Mouse (Mus musculus) left cerebral cortex, adult 2 months (tissue): Measurements from ENCODE around the gene Pitpnm3. TPM values are rescaled to one million over a fixed set of nuclear protein-coding genes. Genes with fewer than 3 reads are reported as not detected.

Source experiments
- DNase-seq, 2 experiments: peaks; one replicate each; pipeline ENCODE4 v3.0.0; 2021 to 2022; ENCODE audit warnings: low spot score in 2 of 2, mixed read lengths in 1 of 2; ENCODE audit errors: extremely low spot score in 1 of 2
- H3K27ac ChIP-seq: fragments of 200-600 bp; 2 replicates; pipeline ENCODE4 v1.8.1; 2022
- H3K4me3 ChIP-seq: fragments of 200-600 bp; 2 replicates; pipeline ENCODE4 v1.8.1; 2022
- CTCF ChIP-seq: fragments of 200-600 bp; IDR thresholded peaks from 2 replicates; pipeline ENCODE4 v1.8.1; 2022; ENCODE audit warnings: antibody characterized with exemption, mild to moderate bottlenecking, moderate library complexity
- intact Hi-C: fragments of 180-260 bp; cut with DNase I; formaldehyde crosslinking; loops from one replicate; pipeline ENCODE4 v1.15.1; 2025
- total RNA-seq, 2 experiments: library from RNA; stranded (reverse); gene quantifications; 2 replicates each; pipeline ENCODE4 v1.2.3; 2021

Gene Pitpnm3
- total RNA-seq, 2 experiments from 2014 or later = 88.9 to 92.4 TPM

DNA sequence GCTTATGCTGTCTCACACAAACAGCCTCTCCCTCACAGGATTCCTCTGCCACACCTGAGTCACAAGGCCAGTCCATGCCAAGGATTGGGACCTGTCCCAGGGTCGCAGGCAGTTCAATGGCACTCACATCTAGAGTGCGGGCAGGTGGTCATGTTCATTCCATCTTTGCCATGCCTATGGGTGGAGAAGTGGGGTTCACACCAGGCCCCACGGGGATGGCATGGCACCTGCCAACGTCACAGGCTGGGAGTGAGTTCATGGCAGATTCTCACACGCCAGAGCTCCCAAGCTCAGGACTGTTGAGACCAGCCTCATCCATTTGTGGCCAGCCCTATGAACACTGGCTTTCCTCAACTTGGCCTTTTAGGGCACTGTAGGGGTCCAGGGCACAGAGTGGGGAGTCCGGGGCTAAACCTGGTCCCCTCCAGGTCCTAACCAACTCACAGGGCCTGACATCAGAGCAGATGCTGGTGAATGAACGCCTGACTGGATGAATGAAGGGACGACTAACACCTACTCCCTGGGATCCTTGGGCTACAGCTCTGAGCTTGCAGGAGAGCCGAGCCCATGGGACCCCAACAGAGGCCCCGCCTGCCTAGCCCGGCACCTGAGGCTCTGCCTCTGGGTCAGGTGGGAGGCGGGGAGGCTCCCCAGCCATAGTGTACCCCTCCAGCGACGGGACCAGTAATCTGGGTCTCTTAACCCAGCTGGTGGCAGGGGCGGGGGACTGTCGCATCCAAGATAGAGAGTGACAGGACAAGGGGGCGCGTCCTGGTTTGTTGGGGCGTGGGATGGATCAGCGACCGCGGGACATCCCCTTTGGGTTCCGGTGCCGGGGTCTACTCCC, 819 bp downstream of the Pitpnm3 start:
- Histone ChIP-seq H3K4me3 (peak overlapping the region; percentile 81), H3K27ac (peak overlapping the region; percentile 94)
- DNase-seq = peak in 1 of 2 experiments; percentile 39
- no peak for TF ChIP-seq CTCF
- intact Hi-C loops = loop anchor here (5.0 kb wide), 2 partner anchors 47 to 82 kb away; no protein-coding TSS in a partner anchor

DNA sequence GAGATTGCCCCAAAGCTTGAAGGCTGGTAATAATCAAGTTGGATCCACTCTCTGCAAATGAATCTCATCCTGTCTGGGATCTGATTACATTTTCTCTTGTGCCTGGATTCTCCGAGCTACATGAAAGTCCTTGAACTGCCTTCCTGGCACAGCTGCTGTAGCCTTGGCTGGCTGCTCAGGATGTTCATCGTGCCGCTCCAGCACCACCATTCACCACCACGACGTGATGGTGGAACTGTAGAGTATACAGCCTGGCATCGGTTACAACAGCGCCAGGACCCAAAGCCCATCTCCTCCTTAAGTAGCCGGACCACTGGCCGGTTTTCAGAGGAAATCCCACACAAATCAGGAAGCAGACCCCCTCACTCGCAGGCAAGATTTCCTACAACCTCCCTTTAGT, 2.5 kb downstream of the Pitpnm3 start:
- no peak for DNase-seq
- peak overlapping the region; percentile 94 for H3K27ac ChIP-seq
- H3K4me3 ChIP-seq = no peak overlapping the region
- intact Hi-C loops = loop anchor here (5.0 kb wide), 2 partner anchors 46 to 81 kb away; no protein-coding TSS in a partner anchor
- no peak for TF ChIP-seq CTCF

DNA sequence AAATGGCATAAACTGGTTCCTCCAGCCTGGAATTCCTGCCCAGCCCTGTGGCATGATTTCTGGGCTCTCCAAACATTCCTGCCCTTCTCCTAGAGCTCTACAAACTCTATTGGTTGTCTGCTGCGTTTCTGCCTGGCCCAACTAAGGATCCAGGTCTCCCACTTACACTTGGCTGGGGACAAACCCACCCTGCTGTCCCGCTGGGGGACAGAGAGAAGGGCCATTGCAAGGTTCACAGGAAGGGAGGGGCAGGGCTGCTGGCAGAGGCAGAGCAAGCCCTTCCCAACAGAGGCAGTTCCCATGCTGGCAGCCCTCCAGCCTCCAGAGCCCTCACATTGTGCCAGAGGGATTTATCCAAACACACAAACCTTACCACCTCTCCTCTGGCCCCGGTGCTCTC, 3.3 kb downstream of the Pitpnm3 start:
- no peak for DNase-seq
- Histone ChIP-seq H3K4me3 (no peak overlapping the region), H3K27ac (peak overlapping the region; percentile 94)
- no peak for TF ChIP-seq CTCF
- intact Hi-C loops = loop anchor here (5.0 kb wide), 2 partner anchors 45 to 80 kb away; no protein-coding TSS in a partner anchor

DNA sequence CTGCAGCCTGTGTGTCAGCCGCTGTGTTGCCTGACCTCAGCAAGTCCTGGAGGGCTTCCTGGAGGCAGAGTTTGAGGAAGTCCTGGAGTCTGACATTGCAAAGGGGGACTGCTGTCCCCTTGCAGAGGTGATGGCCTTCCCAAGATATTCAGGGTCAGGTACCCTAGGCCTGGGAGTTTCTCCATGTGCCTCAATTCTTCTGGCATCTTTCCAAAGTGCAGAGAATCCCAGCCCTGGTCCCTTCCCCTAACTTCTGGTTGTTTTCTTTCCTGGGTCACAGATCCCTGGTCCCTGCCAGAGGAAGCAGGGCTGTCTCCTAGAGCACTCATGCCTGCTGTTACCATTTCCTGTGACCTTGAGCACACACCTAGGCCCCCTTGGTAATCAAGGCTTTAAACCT, 3.9 kb downstream of the Pitpnm3 start:
- no peak for TF ChIP-seq CTCF
- intact Hi-C loops = loop anchor here (5.0 kb wide), 2 partner anchors 44 to 79 kb away; no protein-coding TSS in a partner anchor
- no peak for DNase-seq
- Histone ChIP-seq H3K4me3 (no peak overlapping the region), H3K27ac (peak overlapping the region; percentile 94)

DNA sequence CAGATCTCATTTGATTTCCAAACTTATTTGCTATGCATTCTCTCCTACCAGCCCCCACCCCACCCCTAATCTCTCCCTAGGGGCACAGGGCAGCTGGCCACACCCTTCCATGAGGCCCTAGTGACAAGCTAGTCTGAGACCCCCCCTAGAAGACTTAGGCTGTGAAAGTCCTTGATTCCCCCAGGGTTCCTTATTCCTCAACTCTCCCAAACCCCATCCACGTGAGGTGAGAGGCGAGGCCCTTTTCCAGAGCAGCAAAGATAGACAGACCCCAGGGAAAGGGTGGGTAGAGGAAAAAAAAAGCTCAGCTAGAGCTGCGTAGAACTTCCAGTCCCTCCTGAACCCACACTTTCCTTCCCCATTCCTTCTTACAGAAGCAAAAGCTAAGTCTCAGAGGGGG, 4.7 kb downstream of the Pitpnm3 start:
- intact Hi-C loops = loop anchor here (5.0 kb wide), 2 partner anchors 44 to 79 kb away; no protein-coding TSS in a partner anchor
- no peak for DNase-seq
- no peak for TF ChIP-seq CTCF
- H3K27ac ChIP-seq = peak overlapping the region; percentile 80
- H3K4me3 ChIP-seq = no peak overlapping the region

DNA sequence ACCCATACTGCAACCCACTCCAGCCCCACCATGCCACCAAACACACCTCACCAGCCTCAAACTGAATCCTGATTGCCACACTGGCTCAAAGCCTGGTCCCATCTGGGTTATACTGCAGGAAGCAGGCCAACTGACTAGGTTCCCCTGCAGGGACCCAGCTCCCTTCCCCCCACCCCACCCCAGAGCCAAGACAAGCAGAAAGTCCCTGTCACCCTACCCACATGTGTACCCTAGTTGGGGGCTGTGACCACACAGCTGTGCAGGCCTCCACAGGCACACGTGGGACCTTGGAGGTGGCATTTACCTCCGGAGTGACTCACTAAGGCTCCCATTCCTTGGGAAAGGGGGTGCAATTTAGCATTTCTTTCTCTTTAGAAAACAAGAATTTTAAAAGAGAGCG, 5.1 kb downstream of the Pitpnm3 start:
- Histone ChIP-seq H3K27ac (peak overlapping the region; percentile 80), H3K4me3 (peak overlapping the region; percentile 28)
- DNase-seq = peak; percentile 31 to 40
- intact Hi-C loops = loop anchor here (5.0 kb wide), 2 partner anchors 43 to 78 kb away; no protein-coding TSS in a partner anchor
- no peak for TF ChIP-seq CTCF

DNA sequence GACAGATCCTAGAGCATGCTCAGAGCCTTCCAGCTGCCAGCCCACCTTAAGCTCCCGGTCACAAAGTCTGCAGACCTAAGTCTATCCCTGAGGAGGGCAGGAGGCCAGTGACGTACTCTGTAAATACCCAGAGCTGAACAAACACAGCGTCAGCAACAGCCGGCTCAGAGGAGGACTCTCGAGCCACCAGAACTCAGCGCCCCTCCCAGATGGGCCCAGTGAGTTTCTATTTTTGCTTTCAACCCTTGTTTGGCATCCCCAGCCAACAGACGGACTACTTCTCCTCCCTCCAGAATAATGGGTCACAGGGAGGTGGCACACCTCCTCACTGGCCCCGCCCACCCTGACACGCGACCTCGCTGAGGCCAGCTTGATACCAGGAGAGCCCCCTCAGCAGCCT, 5.6 kb downstream of the Pitpnm3 start:
- Histone ChIP-seq H3K27ac (peak overlapping the region; percentile 80), H3K4me3 (peak overlapping the region; percentile 28)
- no peak for TF ChIP-seq CTCF
- intact Hi-C loops = loop anchor here (5.0 kb wide), 2 partner anchors 43 to 78 kb away; no protein-coding TSS in a partner anchor
- peak in 1 of 2 experiments; percentile 52 for DNase-seq

DNA sequence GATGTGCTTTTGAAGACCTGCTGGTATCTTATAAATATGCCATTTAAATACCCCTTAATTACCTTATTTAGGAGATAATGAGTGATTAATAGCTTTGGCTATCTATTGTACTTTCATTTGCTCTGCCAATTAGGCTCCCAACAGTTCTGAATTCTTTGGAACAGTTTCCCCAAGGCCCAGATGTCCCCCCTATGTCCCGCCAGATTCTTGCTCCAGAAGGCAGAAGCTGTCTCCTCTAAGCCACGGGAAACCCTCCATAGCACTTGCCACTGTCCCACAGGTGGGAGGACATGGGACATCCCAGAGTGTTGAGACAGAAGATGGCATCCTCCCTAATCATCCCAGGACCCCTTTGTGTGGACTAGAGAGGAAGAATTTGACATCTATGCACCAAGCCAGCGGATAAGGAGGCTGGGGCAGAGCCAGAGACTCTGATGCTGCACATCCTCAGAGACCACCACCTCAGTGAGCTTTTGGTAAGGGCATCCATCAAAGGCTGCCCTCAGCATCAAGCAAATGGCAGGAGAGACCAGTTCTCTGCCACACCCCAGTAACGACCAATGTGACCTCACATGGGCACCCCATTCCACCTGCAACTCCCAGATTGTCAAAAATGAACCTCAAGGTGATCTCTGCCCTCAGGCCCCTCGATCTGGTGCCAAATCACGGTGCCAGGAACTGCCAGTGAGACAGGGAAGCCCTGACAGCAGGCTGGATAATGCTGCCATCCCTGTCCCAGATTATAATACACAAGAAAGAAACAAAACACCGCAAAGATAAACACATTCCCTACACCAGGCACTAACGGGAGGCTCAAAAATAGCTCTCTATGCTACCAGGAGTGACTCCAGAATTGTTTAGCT, 6.3 kb downstream of the Pitpnm3 start:
- peak overlapping the region; percentile 28 for H3K4me3 ChIP-seq
- no peak for DNase-seq
- H3K27ac ChIP-seq = peak overlapping the region; percentile 80
- intact Hi-C loops = no loop called here
- no peak for TF ChIP-seq CTCF

DNA sequence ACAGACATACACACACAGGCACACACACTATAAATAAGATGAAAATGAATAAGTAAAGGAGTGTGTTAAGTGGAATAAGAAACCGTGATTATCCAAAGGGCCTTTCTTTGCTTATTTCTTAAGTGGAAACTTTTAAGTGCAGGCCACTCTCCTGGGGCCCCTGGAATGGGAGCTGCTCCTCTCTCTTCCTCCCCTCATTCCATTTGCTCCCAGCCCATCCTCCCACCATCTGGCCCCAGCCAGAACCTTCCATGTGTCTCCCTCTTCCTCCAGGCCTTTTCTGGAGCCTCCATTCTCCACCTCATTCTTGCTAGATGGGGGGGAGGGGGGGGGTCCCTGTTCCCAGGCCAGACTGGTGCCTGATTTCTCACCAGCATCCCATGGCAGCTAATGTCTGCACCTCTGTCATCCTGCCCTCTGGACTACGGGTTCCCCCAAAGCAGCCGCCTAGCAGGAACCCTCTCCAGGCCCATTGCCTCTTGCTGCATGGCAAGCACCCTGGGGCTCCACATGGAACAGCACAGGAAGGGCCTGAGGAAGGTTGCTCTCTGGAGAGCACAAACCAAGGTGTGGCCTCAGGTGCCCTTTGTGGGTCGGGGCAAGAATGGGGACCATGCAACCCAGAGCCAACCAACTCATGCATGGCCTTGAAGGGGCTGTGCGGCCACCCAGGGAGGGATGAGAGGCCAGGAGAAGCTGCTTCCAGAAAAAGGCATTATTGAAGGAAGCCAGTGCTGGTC, 8.0 kb downstream of the Pitpnm3 start:
- intact Hi-C loops = no loop called here
- DNase-seq = no peak
- TF ChIP-seq CTCF = no peak

DNA sequence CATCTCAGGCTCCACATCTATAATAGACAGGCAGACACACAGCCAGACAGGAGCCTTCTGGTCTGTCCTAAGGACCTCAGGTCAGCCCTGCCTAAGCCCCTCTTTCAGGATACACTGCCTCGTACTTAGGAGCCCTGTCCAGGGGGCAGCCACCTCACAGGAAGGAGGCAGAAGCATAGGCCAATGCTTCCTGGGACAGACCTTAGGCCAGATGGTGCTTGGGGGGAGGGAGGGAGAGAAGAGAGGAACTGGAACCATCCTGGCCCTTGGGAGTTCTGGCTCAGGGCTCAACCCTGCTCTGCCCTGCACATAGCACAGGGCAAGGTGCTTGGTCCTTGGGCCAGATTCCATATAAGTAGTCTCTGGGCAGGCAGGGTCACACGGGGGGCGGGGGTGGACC, 9.8 kb downstream of the Pitpnm3 start:
- intact Hi-C loops = no loop called here
- no peak overlapping the region for H3K27ac ChIP-seq
- no peak overlapping the region for H3K4me3 ChIP-seq
- no peak for DNase-seq
- TF ChIP-seq CTCF = no peak

More for the DNA sequence above, 8.0 kb downstream of the Pitpnm3 start:
- no peak overlapping the region for H3K4me3 ChIP-seq
- H3K27ac ChIP-seq = peak overlapping the region; percentile 40; the same call in 1 of the 2 replicates

DNA sequence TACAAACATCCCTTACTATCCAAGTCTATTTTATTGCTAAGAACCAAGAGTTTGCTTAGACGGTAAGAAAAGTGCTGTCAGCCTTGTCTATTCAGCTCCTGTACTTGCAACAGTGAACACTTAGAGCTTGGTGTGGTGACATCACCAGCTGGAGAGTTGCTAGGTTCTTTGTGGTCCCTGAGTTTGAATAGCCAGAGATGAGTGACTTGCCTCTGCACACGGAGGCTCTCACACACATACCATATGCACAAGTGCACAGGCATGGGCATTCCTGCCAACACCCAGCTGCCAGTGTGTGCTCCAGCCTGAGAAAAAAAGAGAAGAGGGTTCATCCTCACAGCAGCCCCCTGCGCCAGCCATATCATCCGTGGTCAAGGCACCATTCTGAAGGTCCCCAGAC, 12.0 kb downstream of the Pitpnm3 start:
- no peak overlapping the region for H3K4me3 ChIP-seq
- DNase-seq = no peak
- H3K27ac ChIP-seq = no peak overlapping the region
- no peak for TF ChIP-seq CTCF
- intact Hi-C loops = no loop called here
